ENCODE assay signal across 1 mouse cellular context in genomic region chr11:85956422-85956821, GRCm38 (mm10).
A peak's percentile ranks its signal among the peaks of the same experiment; 100 is the strongest.
TF ChIP-seq lines count a peak whose summit lies in the region.

No protein-coding gene starts in this region.

TF ChIP-seq in MEL, 35 proteins besides CTCF, POLR2A, EP300 and RAD21 (continued from another document):
- peak; percentile 33; the same call in 1 of the 2 replicates for TF ChIP-seq NELFE (IDR thresholded peaks at IDR 0.05; ENCODE audit: low read depth, low read length)
- TF ChIP-seq MAFK (IDR thresholded peaks at IDR 0.05; ENCODE audit: borderline replicate concordance, low read depth, low read length), result no peak
- TF ChIP-seq ZKSCAN1 (IDR thresholded peaks at IDR 0.05; ENCODE audit: low read depth, low read length), result no peak
- peak; percentile 58 for TF ChIP-seq CHD2 (IDR thresholded peaks at IDR 0.05; ENCODE audit: low read length)
- TF ChIP-seq JUND (IDR thresholded peaks at IDR 0.05; ENCODE audit: low read depth, low read length), result peak; percentile 89; the same call in 1 of the 2 replicates
- TF ChIP-seq GABPA (IDR thresholded peaks at IDR 0.05; ENCODE audit: low read depth, low read length), result no peak
- peak; percentile 92 for TF ChIP-seq SIN3A (IDR thresholded peaks at IDR 0.05; ENCODE audit: low read length)
- TF ChIP-seq ZMIZ1 (IDR thresholded peaks at IDR 0.05; ENCODE audit: low read depth, low read length), result no peak; the same call in 1 of the 2 replicates
- peak; percentile 82 for TF ChIP-seq TBP (IDR thresholded peaks at IDR 0.05; ENCODE audit: low read depth, low read length)
- peak; percentile 100 for TF ChIP-seq MYB (IDR thresholded peaks at IDR 0.05; ENCODE audit: low read depth, low read length)
- TF ChIP-seq MAX (IDR thresholded peaks at IDR 0.05; ENCODE audit: low read length), result no peak; the same call in 1 of the 2 replicates
- 0 out of 2 replicates have a peak, but pooled peaks have one; percentile 51 for TF ChIP-seq HCFC1 (IDR thresholded peaks at IDR 0.05; ENCODE audit: low read depth, low read length)
- TF ChIP-seq ZC3H11A (IDR thresholded peaks at IDR 0.05; ENCODE audit: low read depth, low read length), result no peak
- TF ChIP-seq TAL1 (IDR thresholded peaks at IDR 0.05; ENCODE audit: low read length), result peak; percentile 36
- no peak; the same call in 1 of the 2 replicates for TF ChIP-seq MXI1 (IDR thresholded peaks at IDR 0.05; ENCODE audit: low read depth, low read length)
- no peak for TF ChIP-seq USF2 (IDR thresholded peaks at IDR 0.05; ENCODE audit: borderline replicate concordance in 1 of 2, insufficient read depth in 1 of 2, low read depth in 1 of 2, low read length in 2 of 2)
- TF ChIP-seq TCF12 (IDR thresholded peaks at IDR 0.05; ENCODE audit: low read depth, low read length), result peak; percentile 95
- TF ChIP-seq SMC3 (IDR thresholded peaks at IDR 0.05; ENCODE audit: low read depth, low read length), result no peak
- TF ChIP-seq ZNF384 (IDR thresholded peaks at IDR 0.05; ENCODE audit: low read depth, low read length), result no peak
- TF ChIP-seq MAZ (IDR thresholded peaks at IDR 0.05; ENCODE audit: low read depth, low read length), result no peak; the same call in 1 of the 2 replicates
- no peak; the same call in 1 of the 2 replicates for TF ChIP-seq CHD1 (IDR thresholded peaks at IDR 0.05; ENCODE audit: low read depth, low read length)
